Mouse (Mus musculus) spleen, adult 18-20 months (tissue): ENCODE results near the gene Ppwd1.
A peak's percentile ranks its signal among the peaks of the same experiment; 100 is the strongest.
"Not testable (repeated sequence)": the region's sequence is repeated elsewhere in the genome, so short reads cannot be mapped to it uniquely, and the experiment has no call there.

Experiments
- DNase-seq, 2 experiments: peaks; one replicate each; pipeline ENCODE4 v3.0.0; 2022; ENCODE audit warnings: mixed read lengths in 2 of 2

Gene Ppwd1

GRCm38 (mm10) chr13:104228384-104229066, at the start of gene Ppwd1, which contains the start of gene Cenpk:
TSS of gene Ppwd1 (minus strand) at chr13:104228843.
TSS of gene Cenpk (plus strand) at chr13:104228611.
- DNase-seq: peak; percentile 91 to 94

- DNase-seq: no peak
These were observed 30.4 kb upstream of the Ppwd1 start for GRCm38 (mm10) chr13:104258997-104259396.

GRCm38 (mm10) chr13:104229181-104229580, 538 bp upstream of the Ppwd1 start:
- DNase-seq: no peak

GRCm38 (mm10) chr13:104227478-104227877, 1.2 kb downstream of the Ppwd1 start:
- DNase-seq: no peak

GRCm38 (mm10) chr13:104204313-104204712, 24.3 kb downstream of the Ppwd1 start:
- DNase-seq: no peak

- DNase-seq: not testable (repeated sequence)
These were observed 32.8 kb downstream of the Ppwd1 start for GRCm38 (mm10) chr13:104195891-104196290.

- DNase-seq: no peak
These were observed 41.3 kb downstream of the Ppwd1 start for GRCm38 (mm10) chr13:104187357-104187756.

GRCm38 (mm10) chr13:104179176-104179888, 49.3 kb downstream of the Ppwd1 start:
- no peak for DNase-seq

- DNase-seq: peak; percentile 88 to 91
These were observed 50.0 kb downstream of the Ppwd1 start, which contains the start of gene Trim23 for GRCm38 (mm10) chr13:104178650-104179121. TSS of gene Trim23 (plus strand) at chr13:104178797.

- peak in 1 of 2 experiments; percentile 78 for DNase-seq
These were observed 50.6 kb downstream of the Ppwd1 start, which contains the start of gene Trappc13 for GRCm38 (mm10) chr13:104177796-104178649. TSS of gene Trappc13 (minus strand) at chr13:104178469.

- DNase-seq: no peak
These were observed 51.8 kb downstream of the Ppwd1 start for GRCm38 (mm10) chr13:104176874-104177273.

GRCm38 (mm10) chr13:104172498-104172897, 56.1 kb downstream of the Ppwd1 start:
- DNase-seq: no peak

- no peak for DNase-seq
These were observed 56.9 kb downstream of the Ppwd1 start for GRCm38 (mm10) chr13:104171711-104172110.

GRCm38 (mm10) chr13:104155686-104156085, 73.0 kb downstream of the Ppwd1 start:
- DNase-seq: no peak
